Mouse (Mus musculus) myocyte (in vitro differentiated cells): ENCODE measurements around the gene Rabl6. TPM values are rescaled to one million over a fixed set of nuclear protein-coding genes. Genes with fewer than 3 reads are reported as not detected.

Experiments used
- H3K27me3 ChIP-seq: one replicate; pipeline ENCODE4 v1.6.1; 2011; ENCODE audit not compliant: control insufficient read depth, insufficient read depth, insufficient read length
- H3K36me3 ChIP-seq: one replicate; pipeline ENCODE4 v1.6.1; 2011; ENCODE audit not compliant: control insufficient read depth, insufficient read depth
- H3K4me2 ChIP-seq: one replicate; pipeline ENCODE4 v1.6.1; 2011; ENCODE audit warnings: low read depth, control low read depth
- H3K4me3 ChIP-seq: one replicate; pipeline ENCODE4 v1.5.1; 2011; ENCODE audit warnings: mild to moderate bottlenecking, control low read depth, moderate library complexity
- H3K79me2 ChIP-seq: one replicate; pipeline ENCODE4 v1.6.1; 2011; ENCODE audit not compliant: control insufficient read depth, insufficient read depth
- H3ac ChIP-seq: one replicate; pipeline ENCODE4 v1.6.1; 2011; ENCODE audit not compliant: control insufficient read depth, insufficient read length
- CEBPB ChIP-seq: IDR thresholded peaks from 2 replicates; pipeline ENCODE4 v1.6.1; 2011; ENCODE audit warnings: mild to moderate bottlenecking, moderate library complexity; ENCODE audit not compliant: poor library complexity, insufficient read depth, severe bottlenecking
- E2F4 ChIP-seq: IDR thresholded peaks from one replicate; pipeline ENCODE4 v1.6.1; 2011; ENCODE audit warnings: mild to moderate bottlenecking, control low read depth, moderate library complexity; ENCODE audit not compliant: insufficient read depth
- MAX ChIP-seq: IDR thresholded peaks from one replicate; pipeline ENCODE4 v1.6.1; 2011; ENCODE audit warnings: low read depth, mild to moderate bottlenecking, control low read depth
- MYOD1 ChIP-seq, 3 experiments: IDR thresholded peaks; one replicate each; pipeline ENCODE4 v1.6.1; 2011; ENCODE audit warnings: control low read depth in 2 of 3, low read depth in 2 of 3, mild to moderate bottlenecking in 2 of 3, moderate library complexity in 1 of 3; ENCODE audit not compliant: insufficient read length in 2 of 3, control insufficient read depth in 1 of 3
- MYOG ChIP-seq, 3 experiments: IDR thresholded peaks; one replicate each; pipeline ENCODE4 v1.6.1; 2011; ENCODE audit warnings: control low read depth in 2 of 3, low read depth in 2 of 3, mild to moderate bottlenecking in 2 of 3; ENCODE audit not compliant: insufficient read length in 2 of 3, control insufficient read depth in 1 of 3, insufficient read depth in 1 of 3
- POLR2A ChIP-seq: IDR thresholded peaks from one replicate; pipeline ENCODE4 v1.6.1; 2011; ENCODE audit warnings: low read depth, mild to moderate bottlenecking, control low read depth, moderate library complexity; ENCODE audit not compliant: insufficient read length
- POLR2AphosphoS2 ChIP-seq: IDR thresholded peaks from one replicate; pipeline ENCODE4 v1.6.1; 2011; ENCODE audit warnings: low read depth, control low read depth; ENCODE audit not compliant: insufficient read length
- REST ChIP-seq: IDR thresholded peaks from one replicate; pipeline ENCODE4 v1.6.1; 2011; ENCODE audit warnings: mild to moderate bottlenecking, control low read depth, moderate library complexity; ENCODE audit not compliant: insufficient read depth, insufficient read length
- SRF ChIP-seq: IDR thresholded peaks from one replicate; pipeline ENCODE4 v1.6.1; 2011; ENCODE audit warnings: low read depth; ENCODE audit not compliant: control insufficient read depth, insufficient read length
- TCF12 ChIP-seq: IDR thresholded peaks from one replicate; pipeline ENCODE4 v1.6.1; 2011; ENCODE audit warnings: mild to moderate bottlenecking, control low read depth; ENCODE audit not compliant: poor library complexity, insufficient read depth, severe bottlenecking
- TCF3 ChIP-seq: IDR thresholded peaks from one replicate; pipeline ENCODE4 v1.6.1; 2011; ENCODE audit warnings: low read depth, control low read depth; ENCODE audit not compliant: insufficient read length
- USF1 ChIP-seq: IDR thresholded peaks from one replicate; pipeline ENCODE4 v1.6.1; 2011; ENCODE audit warnings: low read depth, mild to moderate bottlenecking, control low read depth, moderate library complexity
- polyA plus RNA-seq: library from polyadenylated mRNA; unstranded; fragments of >200 nt; fragmentation: generic; extraction: Trizol; gene quantifications from one replicate; pipeline ENCODE4 v1.2.1, GENCODE M21; 2012; ENCODE audit warnings: missing spikeins

The Rabl6 gene
- polyA plus RNA-seq, 1 experiment = 76.5 TPM

- Histone ChIP-seq H3K4me3 (no peak overlapping the region), H3K4me2 (no peak overlapping the region), H3K36me3 (no peaks in the 10 kb centered on the region), H3K79me2 (no peaks in the 10 kb centered on the region), H3ac (no peak overlapping the region), H3K27me3 (peaks cover 47% of the 10 kb centered on the region)
- TF ChIP-seq SRF (no peak), TCF3 (no peak), MAX (no peak), MYOD1 (IDR thresholded peaks at IDR 0.05; ENCODE audit: control insufficient read depth in 1 of 3, insufficient read length in 2 of 3, low read depth in 2 of 3) (no peak), CEBPB (no peak), USF1 (no peak), TCF12 (no peak), MYOG (IDR thresholded peaks at IDR 0.05; ENCODE audit: control insufficient read depth in 1 of 3, insufficient read depth in 1 of 3, insufficient read length in 2 of 3, low read depth in 2 of 3) (no peak), REST (no peak)
These were observed 46.2 kb upstream of the Rabl6 start for GRCm38 (mm10) chr2:25654502-25654901.

- TF ChIP-seq POLR2A = no peak
- no peak for TF ChIP-seq E2F4
- TF ChIP-seq TCF12 = no peak
- no peak for TF ChIP-seq MAX
- no peak for TF ChIP-seq POLR2AphosphoS2
- no peak for TF ChIP-seq SRF
- TF ChIP-seq MYOG (IDR thresholded peaks at IDR 0.05; ENCODE audit: control insufficient read depth in 1 of 3, insufficient read depth in 1 of 3, insufficient read length in 2 of 3, low read depth in 2 of 3) = no peak
- TF ChIP-seq TCF3 = no peak
- no peak for TF ChIP-seq CEBPB
- TF ChIP-seq MYOD1 (IDR thresholded peaks at IDR 0.05; ENCODE audit: control insufficient read depth in 1 of 3, insufficient read length in 2 of 3, low read depth in 2 of 3) = no peak
- no peak for TF ChIP-seq REST
- TF ChIP-seq USF1 = no peak
- Histone ChIP-seq H3K27me3 (peaks cover 52% of the 10 kb centered on the region), H3K36me3 (no peaks in the 10 kb centered on the region), H3K79me2 (no peaks in the 10 kb centered on the region), H3K4me2 (no peak within 1 kb of the TSS), H3ac (no peak within 1 kb of the TSS), H3K4me3 (no peak within 1 kb of the TSS)
These were observed 44.6 kb upstream of the Rabl6 start, which contains the start of gene Lcn8 for GRCm38 (mm10) chr2:25652902-25653301. Gene Lcn8 (plus strand): TSS chr2:25653120.

GRCm38 (mm10) chr2:25639890-25640289, 31.6 kb upstream of the Rabl6 start:
- Histone ChIP-seq H3K27me3 (peaks cover 41% of the 10 kb centered on the region), H3ac (no peak overlapping the region), H3K4me3 (no peak overlapping the region), H3K79me2 (no peaks in the 10 kb centered on the region), H3K36me3 (no peaks in the 10 kb centered on the region), H3K4me2 (no peak overlapping the region)
- TF ChIP-seq TCF3 (no peak), REST (no peak), POLR2AphosphoS2 (no peak), POLR2A (no peak), USF1 (no peak), E2F4 (no peak), SRF (no peak), MYOD1 (IDR thresholded peaks at IDR 0.05; ENCODE audit: control insufficient read depth in 1 of 3, insufficient read length in 2 of 3, low read depth in 2 of 3) (no peak), MAX (no peak), CEBPB (no peak), MYOG (IDR thresholded peaks at IDR 0.05; ENCODE audit: control insufficient read depth in 1 of 3, insufficient read depth in 1 of 3, insufficient read length in 2 of 3, low read depth in 2 of 3) (no peak), TCF12 (no peak)

- H3K4me3 ChIP-seq = no peak overlapping the region
- peaks cover 5% of the 10 kb centered on the region for H3K27me3 ChIP-seq
- TF ChIP-seq TCF12 (no peak), MYOG (IDR thresholded peaks at IDR 0.05; ENCODE audit: control insufficient read depth in 1 of 3, insufficient read depth in 1 of 3, insufficient read length in 2 of 3, low read depth in 2 of 3) (no peak), USF1 (no peak), MAX (no peak), POLR2AphosphoS2 (no peak), MYOD1 (IDR thresholded peaks at IDR 0.05; ENCODE audit: control insufficient read depth in 1 of 3, insufficient read length in 2 of 3, low read depth in 2 of 3) (no peak), SRF (no peak), TCF3 (no peak), REST (no peak), CEBPB (no peak), POLR2A (no peak), E2F4 (no peak)
- no peak overlapping the region for H3K4me2 ChIP-seq
- no peaks in the 10 kb centered on the region for H3K36me3 ChIP-seq
- H3ac ChIP-seq = no peak overlapping the region
- no peaks in the 10 kb centered on the region for H3K79me2 ChIP-seq
These were observed 25.7 kb upstream of the Rabl6 start for GRCm38 (mm10) chr2:25634046-25634445.

- Histone ChIP-seq H3K4me3 (no peak overlapping the region), H3ac (no peak overlapping the region), H3K4me2 (no peak overlapping the region), H3K79me2 (no peaks in the 10 kb centered on the region), H3K36me3 (no peaks in the 10 kb centered on the region), H3K27me3 (peaks cover 7% of the 10 kb centered on the region)
- TF ChIP-seq REST (no peak), CEBPB (no peak), USF1 (no peak)
These were observed 25.3 kb upstream of the Rabl6 start for GRCm38 (mm10) chr2:25633616-25634015.
